Mouse (Mus musculus): ENCODE measurements at regions not wholly inside any gene's neighbourhood (a gene's known extent, or its start where the extent isn't known, plus 50 kb on each side); places are given as distances from the start of the nearest gene placed in this dataset.

DNA sequence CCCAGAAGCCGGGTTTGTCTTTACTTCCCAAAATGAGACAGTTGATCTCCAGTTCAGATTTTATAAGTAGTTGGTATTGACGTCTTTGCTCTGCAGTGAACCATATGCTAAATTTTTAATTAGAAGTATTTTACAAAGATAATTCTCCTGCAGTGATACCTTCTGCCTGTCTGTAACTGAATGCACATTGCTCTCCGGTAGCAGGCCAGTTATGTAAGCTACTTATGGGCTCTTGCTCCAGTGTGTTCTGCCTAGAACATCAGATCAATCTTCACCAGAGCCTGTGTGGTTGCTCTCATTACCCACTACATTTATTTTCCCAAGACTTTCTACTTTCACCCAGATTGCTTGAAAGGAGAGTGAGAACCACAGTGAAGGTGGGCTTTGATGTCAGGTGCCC, 238.9 kb downstream of the Rad51ap2 start:
- no peak for TF ChIP-seq CTCF (conservative IDR thresholded peaks at IDR 0.05; ENCODE audit: insufficient read depth, insufficient read length, low read depth, low read length)
- no peak for TF ChIP-seq POLR2A (IDR thresholded peaks at IDR 0.05; ENCODE audit: low read depth, low read length)
